Comparison of ENCODE assay signal across 8 mouse cellular contexts in genomic region chr11:121680750-121681149, GRCm38 (mm10). TPM values are rescaled to one million over a fixed set of nuclear protein-coding genes. Genes with fewer than 3 reads are reported as not detected.
DNase-seq lines count a peak whose midpoint lies in the region; ATAC-seq and TF ChIP-seq lines count a peak whose summit lies in the region.

No protein-coding gene starts in this region.

- no peaks in the 10 kb centered on the region for H3K27me3 ChIP-seq in kidney, embryonic 15.5 days
- H3K27me3 ChIP-seq in G1E (ENCODE audit: insufficient read depth, low read length), result peaks cover 20% of the 10 kb centered on the region
- H3K27me3 ChIP-seq in midbrain, embryonic 14.5 days (ENCODE audit: control insufficient read depth, insufficient read depth, low read length), result no peaks in the 10 kb centered on the region

- H3K36me3 ChIP-seq in kidney, embryonic 15.5 days, result no peaks in the 10 kb centered on the region
- no peaks in the 10 kb centered on the region for H3K36me3 ChIP-seq in G1E (replicated peaks)
- H3K36me3 ChIP-seq in midbrain, embryonic 14.5 days (ENCODE audit: control insufficient read depth, insufficient read depth, low read length), result no peaks in the 10 kb centered on the region

- ATAC-seq in kidney, embryonic 15.5 days (replicated peaks; ENCODE audit: low FRiP score), result no peak
- ATAC-seq in G1E (ENCODE audit: extremely low read depth, insufficient number of reproducible peaks, low FRiP score, poor library complexity, severe bottlenecking), result no peak
- ATAC-seq in midbrain, embryonic 14.5 days (ENCODE audit: low FRiP score, low TSS enrichment), result no peak

- no peak overlapping the region for H3K4me3 ChIP-seq in kidney, embryonic 15.5 days (replicated peaks)
- no peak overlapping the region for H3K4me3 ChIP-seq in G1E (ENCODE audit: low read depth, low read length)
- H3K4me3 ChIP-seq in midbrain, embryonic 14.5 days (replicated peaks; ENCODE audit: low read depth, low read length), result no peak overlapping the region

- no peak overlapping the region for H3K27ac ChIP-seq in kidney, embryonic 15.5 days
- no peak overlapping the region for H3K27ac ChIP-seq in midbrain, embryonic 14.5 days (replicated peaks; ENCODE audit: low read depth, low read length)

- H3K4me1 ChIP-seq in kidney, embryonic 15.5 days, result peaks cover 8% of the 10 kb centered on the region
- H3K4me1 ChIP-seq in G1E (ENCODE audit: insufficient read depth, low read depth, low read length), result no peaks in the 10 kb centered on the region
- H3K4me1 ChIP-seq in midbrain, embryonic 14.5 days (ENCODE audit: control insufficient read depth, insufficient read depth, low read length), result no peaks in the 10 kb centered on the region

- no peaks in the 10 kb centered on the region for H3K9me3 ChIP-seq in kidney, embryonic 15.5 days (replicated peaks)
- H3K9me3 ChIP-seq in G1E (replicated peaks), result peaks cover 2% of the 10 kb centered on the region
- no peaks in the 10 kb centered on the region for H3K9me3 ChIP-seq in midbrain, embryonic 14.5 days (ENCODE audit: control insufficient read depth, low read length)

- H3K4me2 ChIP-seq in kidney, embryonic 15.5 days, result no peak overlapping the region
- no peak overlapping the region for H3K4me2 ChIP-seq in midbrain, embryonic 14.5 days (ENCODE audit: low read length)

- DNase-seq in kidney, adult 9 months, result peak; percentile 57
- DNase-seq in G1E (ENCODE audit: low spot score), result no peak
- peak; percentile 36 for DNase-seq in embryo, embryonic 10.5 days (ENCODE audit: low spot score)
- peak; percentile 73 for DNase-seq in lung, postnatal 36 days
- DNase-seq in midbrain, embryonic 14.5 days, result no peak
- DNase-seq in urinary bladder, adult 2 months (ENCODE audit: low spot score), result no peak
- DNase-seq in thymus, postnatal 25 days, result no peak

- H3K9ac ChIP-seq in kidney, embryonic 15.5 days, result no peak overlapping the region
- H3K9ac ChIP-seq in midbrain, embryonic 14.5 days (replicated peaks; ENCODE audit: low read length), result no peak overlapping the region

- peak; percentile 42; the same call in 1 of the 2 replicates for TF ChIP-seq CTCF in G1E (IDR thresholded peaks at IDR 0.05; ENCODE audit: low read depth, low read length)

- WGBS in kidney, embryonic 15.5 days, result 71% methylated on average over 5 of the region's 5 CpGs
- 84% methylated on average over 5 of the region's 5 CpGs for WGBS in midbrain, embryonic 14.5 days

RNA-seq across cellular contexts. Expression of gene B3gntl1, which starts 7.8 kb away (rescaled TPM):
- 7.0 and 8.0 TPM in 2 replicates for polyA plus RNA-seq in kidney, embryonic 15.5 days (2015; fragmentation: Nextera tagmentation; extraction: Ambion mirVana)
- total RNA-seq in G1E (2014; fragmentation: Nextera tagmentation) (4.2 and 4.9 TPM in 2 replicates), G1E (2017) (7.4 and 8.0 TPM in 2 replicates)
- 1.6 and 2.2 TPM in 2 replicates for polyA plus RNA-seq in G1E (2012)
- 4.8 and 6.5 TPM in 2 replicates for polyA plus RNA-seq in midbrain, embryonic 14.5 days (2014; fragmentation: Nextera tagmentation; extraction: Ambion mirVana)
- polyA plus RNA-seq in urinary bladder, adult 2 months (2012; rRNA removed), result 11.2 and 13.1 TPM in 2 replicates

RNA-seq across cellular contexts. Expression of gene Metrnl, which starts 20.6 kb away (rescaled TPM):
- 23.3 and 24.2 TPM in 2 replicates for polyA plus RNA-seq in kidney, embryonic 15.5 days (2015; fragmentation: Nextera tagmentation; extraction: Ambion mirVana)
- total RNA-seq in G1E (2014; fragmentation: Nextera tagmentation) (not detected in 2 replicates), G1E (2017) (not detected in 2 replicates)
- not detected in 2 replicates for polyA plus RNA-seq in G1E (2012)
- polyA plus RNA-seq in midbrain, embryonic 14.5 days (2014; fragmentation: Nextera tagmentation; extraction: Ambion mirVana), result 10.2 and 11.0 TPM in 2 replicates
- 39.0 and 46.7 TPM in 2 replicates for polyA plus RNA-seq in urinary bladder, adult 2 months (2012; rRNA removed)

Comparison
In these comparisons a context has a peak if more than half of its experiments do, and no peak if none do; other contexts are left out.
1. DNase-seq: peak in kidney, adult 9 months (single experiment), embryo, embryonic 10.5 days (single experiment) and lung, postnatal 36 days (single experiment); none in G1E (single experiment), midbrain, embryonic 14.5 days (single experiment), urinary bladder, adult 2 months (single experiment) and thymus, postnatal 25 days (single experiment).
2. RNA of gene Metrnl, which starts 20.6 kb away (polyA plus RNA-seq): 39.0 to 46.7 TPM in urinary bladder, adult 2 months, 23.3 to 24.2 TPM in kidney, embryonic 15.5 days and 10.2 to 11.0 TPM in midbrain, embryonic 14.5 days; not detected in G1E; every median in the first group is over 10 times any median in the second.